In the genomic region with DNA sequence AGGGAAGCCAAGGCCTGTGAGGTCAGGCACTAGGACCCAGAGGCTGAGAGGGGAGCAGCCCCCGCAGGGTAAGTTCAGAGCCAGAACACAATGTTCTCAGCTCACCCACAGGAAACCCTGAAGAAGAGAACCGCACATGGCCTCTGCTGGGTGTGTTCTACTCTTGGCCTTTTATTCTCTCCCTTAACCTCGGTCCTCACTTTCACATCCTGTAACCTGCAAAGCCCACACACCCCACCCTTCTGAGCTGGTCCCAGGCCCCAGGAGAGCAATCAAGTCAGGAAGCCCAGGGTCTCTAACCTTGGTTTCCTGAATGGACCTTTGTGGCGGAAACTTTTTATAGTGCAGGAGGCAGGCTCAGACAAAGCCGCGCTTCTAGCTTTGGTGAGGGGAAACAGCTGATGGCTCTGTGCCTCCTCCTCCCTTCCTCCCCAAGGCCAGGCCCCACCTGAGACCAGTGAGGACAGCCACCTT, we compare ENCODE assay signal across 8 mouse cellular contexts. TPM values are rescaled to one million over a fixed set of nuclear protein-coding genes. Genes with fewer than 3 reads are reported as not detected.
DNase-seq lines count a peak whose midpoint lies in the region; ATAC-seq and TF ChIP-seq lines count a peak whose summit lies in the region.

No protein-coding gene starts in this region.

- TF ChIP-seq CTCF in ES-Bruce4 (IDR thresholded peaks at IDR 0.05; ENCODE audit: low read depth, low read length), result no peak
- TF ChIP-seq CTCF in small intestine, adult 2 months (IDR thresholded peaks at IDR 0.05; ENCODE audit: extremely low read depth, insufficient read length, insufficient replicate concordance, low read depth, low read length), result no peak

- WGBS in heart, embryonic 14.5 days, result 22% methylated on average over 6 of the region's 6 CpGs
- 5% methylated on average over 6 of the region's 6 CpGs for WGBS in kidney, embryonic 14.5 days
- WGBS in small intestine, adult 2 months, result 17% methylated on average over 6 of the region's 6 CpGs

- H3K9ac ChIP-seq in ES-Bruce4 (ENCODE audit: low read depth, poor library complexity, severe bottlenecking), result no peak overlapping the region
- H3K9ac ChIP-seq in heart, embryonic 14.5 days (ENCODE audit: low read length), result no peak overlapping the region; the same call in 1 of the 2 replicates
- no peak overlapping the region for H3K9ac ChIP-seq in kidney, embryonic 14.5 days (ENCODE audit: low read depth, low read length)

- peak overlapping the region; percentile 71 for H3K27ac ChIP-seq in ES-Bruce4 (ENCODE audit: insufficient read depth, low read length)
- peak overlapping the region; percentile 59 for H3K27ac ChIP-seq in heart, embryonic 14.5 days (replicated peaks in 1 of 2; ENCODE audit: control insufficient read depth in 1 of 2, insufficient read depth in 1 of 2, low read depth in 2 of 2, low read length in 2 of 2)
- H3K27ac ChIP-seq in kidney, embryonic 14.5 days (ENCODE audit: low read depth, low read length), result peak overlapping the region; percentile 76
- H3K27ac ChIP-seq in small intestine, adult 2 months (ENCODE audit: insufficient read depth, low read depth, low read length), result peak overlapping the region; percentile 74

- H3K4me1 ChIP-seq in ES-Bruce4 (ENCODE audit: control insufficient read depth, insufficient read depth, low read length), result peaks cover 25% of the 10 kb centered on the region
- peaks cover 44 to 55% of the 10 kb centered on the region in 2 experiments for H3K4me1 ChIP-seq in heart, embryonic 14.5 days (ENCODE audit: control insufficient read depth in 2 of 2, insufficient read depth in 2 of 2, low read length in 2 of 2)
- H3K4me1 ChIP-seq in kidney, embryonic 14.5 days (ENCODE audit: control insufficient read depth, insufficient read depth, low read length), result peaks cover 35% of the 10 kb centered on the region
- H3K4me1 ChIP-seq in small intestine, adult 2 months (ENCODE audit: control insufficient read depth, insufficient read depth, insufficient read length, low read length), result peaks cover 59% of the 10 kb centered on the region

- H3K36me3 ChIP-seq in ES-Bruce4 (ENCODE audit: control insufficient read depth, insufficient read depth, low read length, poor library complexity, severe bottlenecking), result no peaks in the 10 kb centered on the region
- H3K36me3 ChIP-seq in heart, embryonic 14.5 days (ENCODE audit: control insufficient read depth, insufficient read depth, low read length), result no peaks in the 10 kb centered on the region
- no peaks in the 10 kb centered on the region for H3K36me3 ChIP-seq in kidney, embryonic 14.5 days (ENCODE audit: control insufficient read depth, insufficient read depth, low read length)
- no peaks in the 10 kb centered on the region for H3K36me3 ChIP-seq in small intestine, adult 2 months (ENCODE audit: control insufficient read depth, insufficient read depth, low read length)

- no peak for TF ChIP-seq POLR2A in ES-Bruce4 (IDR thresholded peaks at IDR 0.05; ENCODE audit: insufficient read depth, low read length)
- peak; percentile 28; the same call in 1 of the 2 replicates for TF ChIP-seq POLR2A in small intestine, adult 2 months (IDR thresholded peaks at IDR 0.05; ENCODE audit: low read depth, low read length)

- no peak overlapping the region for H3K4me2 ChIP-seq in heart, embryonic 14.5 days (ENCODE audit: low read length)
- no peak overlapping the region for H3K4me2 ChIP-seq in kidney, embryonic 14.5 days (replicated peaks; ENCODE audit: low read depth, low read length)

- peak; percentile 52 for ATAC-seq in heart, embryonic 14.5 days (ENCODE audit: insufficient number of reproducible peaks, insufficient read depth, low FRiP score, low read depth)
- peak; percentile 50 for ATAC-seq in kidney, embryonic 14.5 days (ENCODE audit: low FRiP score, low TSS enrichment)

- peak; percentile 86 for DNase-seq in 416B (ENCODE audit: low read depth)
- peak; percentile 42 for DNase-seq in embryo, embryonic 9.5 days (ENCODE audit: extremely low spot score)
- DNase-seq in lung, postnatal 14 days, result peak; percentile 76
- no peak for DNase-seq in right cerebral cortex, postnatal 14 days

- H3K27me3 ChIP-seq in ES-Bruce4 (ENCODE audit: control insufficient read depth, insufficient read depth, low read length, poor library complexity, severe bottlenecking), result no peaks in the 10 kb centered on the region
- no peaks in the 10 kb centered on the region for H3K27me3 ChIP-seq in heart, embryonic 14.5 days (ENCODE audit: control insufficient read depth, insufficient read depth, low read length)
- no peaks in the 10 kb centered on the region for H3K27me3 ChIP-seq in kidney, embryonic 14.5 days (ENCODE audit: control insufficient read depth, insufficient read depth, low read length)
- no peaks in the 10 kb centered on the region for H3K27me3 ChIP-seq in small intestine, adult 2 months (ENCODE audit: control insufficient read depth, insufficient read depth, low read length)

- no peaks in the 10 kb centered on the region for H3K9me3 ChIP-seq in ES-Bruce4 (replicated peaks; ENCODE audit: control insufficient read depth, insufficient read depth, low read length, poor library complexity, severe bottlenecking)
- no peaks in the 10 kb centered on the region for H3K9me3 ChIP-seq in heart, embryonic 14.5 days (ENCODE audit: control insufficient read depth, low read length)
- H3K9me3 ChIP-seq in kidney, embryonic 14.5 days (ENCODE audit: control insufficient read depth, low read length), result no peaks in the 10 kb centered on the region

- peak; percentile 91 for TF ChIP-seq EP300 in ES-Bruce4 (IDR thresholded peaks at IDR 0.05; ENCODE audit: insufficient read depth, low read depth, low read length)

- no peak overlapping the region for H3K4me3 ChIP-seq in ES-Bruce4 (ENCODE audit: low read depth, low read length)
- H3K4me3 ChIP-seq in heart, embryonic 14.5 days (ENCODE audit: control insufficient read depth in 1 of 2, insufficient read depth in 1 of 2, low read depth in 1 of 2, low read length in 2 of 2), result no peak overlapping the region
- no peak overlapping the region for H3K4me3 ChIP-seq in kidney, embryonic 14.5 days (ENCODE audit: low read length)
- H3K4me3 ChIP-seq in small intestine, adult 2 months (ENCODE audit: low read depth, low read length), result no peak overlapping the region

RNA-seq across cellular contexts. Expression of a gene that starts 22.6 kb away (rescaled TPM):
- polyA plus RNA-seq in ES-Bruce4 (2011; ENCODE audit: insufficient read depth, insufficient read length, low read depth, missing spikeins), result 172 and 176 TPM in 2 replicates
- polyA plus RNA-seq in heart, embryonic 14.5 days (2014; fragmentation: Nextera tagmentation; extraction: Ambion mirVana), result 0.70 and 2.4 TPM in 2 replicates
- polyA plus RNA-seq in kidney, embryonic 14.5 days (2014; fragmentation: Nextera tagmentation; extraction: Ambion mirVana), result 1.8 and 2.9 TPM in 2 replicates
- polyA plus RNA-seq in small intestine, adult 2 months (2012; rRNA removed), result 21.5 and 35.0 TPM in 2 replicates

RNA-seq across cellular contexts. Expression of a gene that starts 28.4 kb away (rescaled TPM):
- polyA plus RNA-seq in ES-Bruce4 (2011; ENCODE audit: insufficient read depth, insufficient read length, low read depth, missing spikeins), result 52.9 and 53.7 TPM in 2 replicates
- 42.7 and 43.3 TPM in 2 replicates for polyA plus RNA-seq in heart, embryonic 14.5 days (2014; fragmentation: Nextera tagmentation; extraction: Ambion mirVana)
- 45.8 and 47.4 TPM in 2 replicates for polyA plus RNA-seq in kidney, embryonic 14.5 days (2014; fragmentation: Nextera tagmentation; extraction: Ambion mirVana)
- polyA plus RNA-seq in small intestine, adult 2 months (2012; rRNA removed), result 5.8 and 14.2 TPM in 2 replicates

RNA-seq across cellular contexts. Expression of a gene that starts 28.7 kb away (rescaled TPM):
- 22.7 and 24.4 TPM in 2 replicates for polyA plus RNA-seq in ES-Bruce4 (2011; ENCODE audit: insufficient read depth, insufficient read length, low read depth, missing spikeins)
- polyA plus RNA-seq in heart, embryonic 14.5 days (2014; fragmentation: Nextera tagmentation; extraction: Ambion mirVana), result 99.7 and 103 TPM in 2 replicates
- polyA plus RNA-seq in kidney, embryonic 14.5 days (2014; fragmentation: Nextera tagmentation; extraction: Ambion mirVana), result 106 and 108 TPM in 2 replicates
- polyA plus RNA-seq in small intestine, adult 2 months (2012; rRNA removed), result 33.0 and 51.4 TPM in 2 replicates
